Mouse (Mus musculus): Measurements from ENCODE around the gene Fanca. TPM values are rescaled to one million over a fixed set of nuclear protein-coding genes. Genes with fewer than 3 reads are reported as not detected.

Gene Fanca
- polyA plus RNA-seq (2015; fragmentation: Nextera tagmentation; extraction: Ambion mirVana) = 18.7 and 21.5 TPM in 2 replicates

- no peaks in the 10 kb centered on the region for H3K9me3 ChIP-seq (replicated peaks; ENCODE audit: low read length)
- H3K9ac ChIP-seq (ENCODE audit: low read depth, low read length) = peak within 1 kb of the TSS; percentile 69
- peak within 1 kb of the TSS; percentile 85 for H3K27ac ChIP-seq
- peak within 1 kb of the TSS; percentile 94 for H3K4me2 ChIP-seq (ENCODE audit: low read length)
- ATAC-seq (replicated peaks; ENCODE audit: low FRiP score, low read depth) (peak; percentile 97), DNase-seq (ENCODE audit: low spot score) (peak; percentile 97)
- no peaks in the 10 kb centered on the region for H3K36me3 ChIP-seq (ENCODE audit: insufficient read depth, low read length)
- H3K4me1 ChIP-seq (replicated peaks; ENCODE audit: insufficient read depth, low read length) = 0 out of 2 replicates have a peak, but pooled peaks cover 3% of the 10 kb centered on the region
- H3K27me3 ChIP-seq (ENCODE audit: insufficient read depth, low read length) = no peaks in the 10 kb centered on the region
- peak; percentile 41 for TF ChIP-seq CTCF (IDR thresholded peaks at IDR 0.05; ENCODE audit: low read depth)
- WGBS = 2% methylated on average over 24 of the region's 24 CpGs
- H3K4me3 ChIP-seq (replicated peaks; ENCODE audit: low read depth, low read length) = peak within 1 kb of the TSS; percentile 53
Observed at GRCm38 (mm10) chr8:123318467-123318911, at the start of gene Fanca. TSS of gene Fanca (minus strand) at chr8:123318576.

- peak; percentile 79 for DNase-seq (ENCODE audit: low spot score)
- Histone ChIP-seq H3K27ac (no peak overlapping the region), H3K4me2 (ENCODE audit: low read length) (no peak overlapping the region), H3K4me3 (replicated peaks; ENCODE audit: low read depth, low read length) (no peak overlapping the region), H3K36me3 (ENCODE audit: insufficient read depth, low read length) (no peaks in the 10 kb centered on the region), H3K27me3 (ENCODE audit: insufficient read depth, low read length) (no peaks in the 10 kb centered on the region), H3K9me3 (replicated peaks; ENCODE audit: low read length) (no peaks in the 10 kb centered on the region), H3K9ac (ENCODE audit: low read depth, low read length) (no peak overlapping the region), H3K4me1 (replicated peaks; ENCODE audit: insufficient read depth, low read length) (no peaks in the 10 kb centered on the region)
- ATAC-seq (replicated peaks; ENCODE audit: low FRiP score, low read depth) = peak; percentile 59
- WGBS = 49% methylated on average over 12 of the region's 12 CpGs
- peak; percentile 92 for TF ChIP-seq CTCF (IDR thresholded peaks at IDR 0.05; ENCODE audit: low read depth)
Observed at GRCm38 (mm10) chr8:123361082-123361739, 42.8 kb upstream of the Fanca start.

- Histone ChIP-seq H3K4me3 (replicated peaks; ENCODE audit: low read depth, low read length) (no peak overlapping the region), H3K36me3 (ENCODE audit: insufficient read depth, low read length) (no peaks in the 10 kb centered on the region), H3K4me1 (replicated peaks; ENCODE audit: insufficient read depth, low read length) (peaks cover 10% of the 10 kb centered on the region; the same call in 1 of the 2 replicates), H3K27ac (no peak overlapping the region), H3K9ac (ENCODE audit: low read depth, low read length) (no peak overlapping the region), H3K27me3 (ENCODE audit: insufficient read depth, low read length) (no peaks in the 10 kb centered on the region), H3K9me3 (replicated peaks; ENCODE audit: low read length) (no peaks in the 10 kb centered on the region), H3K4me2 (ENCODE audit: low read length) (no peak overlapping the region)
- DNase-seq (ENCODE audit: low spot score) (no peak), ATAC-seq (replicated peaks; ENCODE audit: low FRiP score, low read depth) (no peak)
- TF ChIP-seq CTCF (IDR thresholded peaks at IDR 0.05; ENCODE audit: low read depth) = no peak
- 48% methylated on average over 11 of the region's 11 CpGs for WGBS
Observed at GRCm38 (mm10) chr8:123353216-123353615, 34.8 kb upstream of the Fanca start.

GRCm38 (mm10) chr8:123352786-123353185 is 34.4 kb upstream of the Fanca start:
- peak; percentile 88 for TF ChIP-seq CTCF (IDR thresholded peaks at IDR 0.05; ENCODE audit: low read depth)
- H3K36me3 ChIP-seq (ENCODE audit: insufficient read depth, low read length) = no peaks in the 10 kb centered on the region
- DNase-seq (ENCODE audit: low spot score) (peak; percentile 88), ATAC-seq (replicated peaks; ENCODE audit: low FRiP score, low read depth) (peak; percentile 58)
- no peaks in the 10 kb centered on the region for H3K27me3 ChIP-seq (ENCODE audit: insufficient read depth, low read length)
- no peaks in the 10 kb centered on the region for H3K9me3 ChIP-seq (replicated peaks; ENCODE audit: low read length)
- H3K27ac ChIP-seq = no peak overlapping the region
- WGBS = 41% methylated on average over 13 of the region's 13 CpGs
- no peak overlapping the region for H3K9ac ChIP-seq (ENCODE audit: low read depth, low read length)
- peaks cover 13% of the 10 kb centered on the region for H3K4me1 ChIP-seq (replicated peaks; ENCODE audit: insufficient read depth, low read length)
- H3K4me3 ChIP-seq (replicated peaks; ENCODE audit: low read depth, low read length) = no peak overlapping the region
- H3K4me2 ChIP-seq (ENCODE audit: low read length) = no peak overlapping the region

- Histone ChIP-seq H3K27me3 (ENCODE audit: insufficient read depth, low read length) (no peaks in the 10 kb centered on the region), H3K9ac (ENCODE audit: low read depth, low read length) (no peak overlapping the region), H3K4me3 (replicated peaks; ENCODE audit: low read depth, low read length) (no peak overlapping the region), H3K4me1 (replicated peaks; ENCODE audit: insufficient read depth, low read length) (peaks cover 20% of the 10 kb centered on the region), H3K4me2 (ENCODE audit: low read length) (no peak overlapping the region), H3K27ac (no peak overlapping the region), H3K36me3 (ENCODE audit: insufficient read depth, low read length) (no peaks in the 10 kb centered on the region), H3K9me3 (replicated peaks; ENCODE audit: low read length) (no peaks in the 10 kb centered on the region)
- DNase-seq (ENCODE audit: low spot score) = no peak
- 78% methylated on average over 12 of the region's 12 CpGs for WGBS
- ATAC-seq (replicated peaks; ENCODE audit: low FRiP score, low read depth) = no peak
- TF ChIP-seq CTCF (IDR thresholded peaks at IDR 0.05; ENCODE audit: low read depth) = no peak
Observed at GRCm38 (mm10) chr8:123352118-123352517, 33.7 kb upstream of the Fanca start.

- Histone ChIP-seq H3K4me2 (ENCODE audit: low read length) (no peak overlapping the region), H3K36me3 (ENCODE audit: insufficient read depth, low read length) (no peaks in the 10 kb centered on the region), H3K27ac (peak overlapping the region; percentile 70), H3K4me3 (replicated peaks; ENCODE audit: low read depth, low read length) (no peak overlapping the region), H3K9me3 (replicated peaks; ENCODE audit: low read length) (no peaks in the 10 kb centered on the region), H3K27me3 (ENCODE audit: insufficient read depth, low read length) (no peaks in the 10 kb centered on the region), H3K4me1 (replicated peaks; ENCODE audit: insufficient read depth, low read length) (peaks cover 20% of the 10 kb centered on the region), H3K9ac (ENCODE audit: low read depth, low read length) (no peak overlapping the region)
- ATAC-seq (replicated peaks; ENCODE audit: low FRiP score, low read depth) (peak; percentile 53), DNase-seq (ENCODE audit: low spot score) (no peak)
- TF ChIP-seq CTCF (IDR thresholded peaks at IDR 0.05; ENCODE audit: low read depth) = no peak
- 52% methylated on average over 4 of the region's 4 CpGs for WGBS
Observed at GRCm38 (mm10) chr8:123349073-123349472, 30.7 kb upstream of the Fanca start.
